Mouse (Mus musculus) forebrain, embryonic 11.5 days (tissue): ENCODE results near the gene 1700037H04Rik. TPM values are rescaled to one million over a fixed set of nuclear protein-coding genes. Genes with fewer than 3 reads are reported as not detected.

ENCODE experiments used
- ATAC-seq: fragments of 200-750 bp; cut with Nextera tagmentation; replicated peaks from 2 replicates; pipeline ENCODE4 v1.8.0; 2017; ENCODE audit warnings: moderate TSS enrichment; ENCODE audit not compliant: low FRiP score
- DNase-seq: peaks from one replicate; pipeline ENCODE4 v3.0.0-alpha.2; 2017; ENCODE audit warnings: low spot score
- H3K27ac ChIP-seq: fragments of 300-500 bp; sonication (generic); 2 replicates; pipeline ENCODE4 v1.5.1; 2014; ENCODE audit warnings: low read depth, low read length
- H3K27me3 ChIP-seq: fragments of 300-500 bp; sonication (generic); 2 replicates; pipeline ENCODE4 v1.6.1; 2014; ENCODE audit warnings: mild to moderate bottlenecking, low read length, mixed read lengths; ENCODE audit not compliant: control insufficient read depth, insufficient read depth
- H3K36me3 ChIP-seq: fragments of 300-500 bp; sonication (generic); 2 replicates; pipeline ENCODE4 v1.6.1; 2014; ENCODE audit warnings: mild to moderate bottlenecking, low read length, moderate library complexity, mixed read lengths; ENCODE audit not compliant: control insufficient read depth, insufficient read depth
- H3K4me1 ChIP-seq: fragments of 300-500 bp; sonication (generic); replicated peaks from 2 replicates; pipeline ENCODE4 v1.6.1; 2014; ENCODE audit warnings: low read length, mixed read lengths; ENCODE audit not compliant: control insufficient read depth, insufficient read depth
- H3K4me2 ChIP-seq: fragments of 300-500 bp; sonication (generic); 2 replicates; pipeline ENCODE4 v1.6.1; 2014; ENCODE audit warnings: low read depth, mild to moderate bottlenecking, low read length, moderate library complexity, mixed read lengths; ENCODE audit not compliant: severe bottlenecking
- H3K4me3 ChIP-seq: fragments of 300-500 bp; sonication (generic); 2 replicates; pipeline ENCODE4 v1.5.1; 2014; ENCODE audit warnings: low read depth, low read length
- H3K9ac ChIP-seq: fragments of 300-500 bp; sonication (generic); 2 replicates; pipeline ENCODE4 v1.6.1; 2014; ENCODE audit warnings: low read length
- H3K9me3 ChIP-seq: fragments of 300-500 bp; sonication (generic); 2 replicates; pipeline ENCODE4 v1.6.1; 2016; ENCODE audit warnings: low read length, mixed read lengths; ENCODE audit not compliant: control insufficient read depth
- WGBS: fragments of 180-500 bp; shearing (Covaris S2); extraction: QIAGEN DNeasy Blood & Tissue Kit; methylation state at CpG from one replicate; pipeline ENCODE4 v1.1.7; 2014; 5-methylcytosine and 5-hydroxymethylcytosine counted together
- polyA plus RNA-seq: library from polyadenylated mRNA; unstranded; fragments of >200 nt; fragmentation: Nextera tagmentation; extraction: Ambion mirVana; gene quantifications from 2 replicates; pipeline ENCODE4 v1.2.1, GENCODE M21; 2014

Gene 1700037H04Rik
- polyA plus RNA-seq, 1 experiment from 2014 or later, result 122 TPM

- ATAC-seq, result peak; percentile 67
- Histone ChIP-seq H3K36me3 (no peaks in the 10 kb centered on the region; the same call in 1 of the 2 replicates), H3K9me3 (no peaks in the 10 kb centered on the region), H3K27me3 (peaks cover 25% of the 10 kb centered on the region), H3K4me2 (peak overlapping the region; percentile 81), H3K27ac (no peak overlapping the region), H3K4me3 (peak overlapping the region; percentile 33), H3K9ac (no peak overlapping the region; the same call in 1 of the 2 replicates), H3K4me1 (peaks cover 23% of the 10 kb centered on the region)
- WGBS, result 5% methylated on average over 11 of the region's 11 CpGs
- peak; percentile 69 for DNase-seq
Measured at GRCm38 (mm10) chr2:131174700-131175099, 14.8 kb upstream of the 1700037H04Rik start.

GRCm38 (mm10) chr2:131172322-131172721 is 12.4 kb upstream of the 1700037H04Rik start:
- WGBS, result 45% methylated on average over 9 of the region's 9 CpGs

GRCm38 (mm10) chr2:131171401-131172104 is 11.7 kb upstream of the 1700037H04Rik start:
- Histone ChIP-seq H3K4me3 (no peak overlapping the region), H3K36me3 (no peaks in the 10 kb centered on the region; the same call in 1 of the 2 replicates), H3K4me1 (peaks cover 4% of the 10 kb centered on the region), H3K9me3 (no peaks in the 10 kb centered on the region), H3K27me3 (peaks cover 25% of the 10 kb centered on the region), H3K27ac (no peak overlapping the region), H3K9ac (0 out of 2 replicates have a peak overlapping the region, but pooled peaks have one; percentile 16), H3K4me2 (peak overlapping the region; percentile 29; the same call in 1 of the 2 replicates)
- ATAC-seq (no peak), DNase-seq (no peak)
- WGBS, result 4% methylated on average over 43 of the region's 43 CpGs

More at GRCm38 (mm10) chr2:131172322-131172721, 12.4 kb upstream of the 1700037H04Rik start:
- Histone ChIP-seq H3K4me1 (peaks cover 11% of the 10 kb centered on the region), H3K27me3 (peaks cover 25% of the 10 kb centered on the region), H3K27ac (no peak overlapping the region), H3K36me3 (no peaks in the 10 kb centered on the region; the same call in 1 of the 2 replicates), H3K9ac (no peak overlapping the region), H3K4me2 (no peak overlapping the region), H3K4me3 (no peak overlapping the region), H3K9me3 (no peaks in the 10 kb centered on the region)
- ATAC-seq (no peak), DNase-seq (no peak)

GRCm38 (mm10) chr2:131170936-131171335 is 11.1 kb upstream of the 1700037H04Rik start:
- no peaks in the 10 kb centered on the region; the same call in 1 of the 2 replicates for H3K36me3 ChIP-seq
- ATAC-seq (no peak), DNase-seq (no peak)
- H3K27ac ChIP-seq, result no peak overlapping the region
- H3K27me3 ChIP-seq, result peaks cover 25% of the 10 kb centered on the region
- no peak overlapping the region for H3K4me3 ChIP-seq
- H3K9ac ChIP-seq, result 0 out of 2 replicates have a peak overlapping the region, but pooled peaks have one; percentile 10
- peaks cover 4% of the 10 kb centered on the region; the same call in 1 of the 2 replicates for H3K4me1 ChIP-seq
- no peaks in the 10 kb centered on the region for H3K9me3 ChIP-seq
- no peak overlapping the region for H3K4me2 ChIP-seq
- 11% methylated on average over 9 of the region's 9 CpGs for WGBS

GRCm38 (mm10) chr2:131168914-131169313 is 9.0 kb upstream of the 1700037H04Rik start:
- Histone ChIP-seq H3K4me3 (no peak overlapping the region), H3K4me2 (no peak overlapping the region), H3K36me3 (no peaks in the 10 kb centered on the region; the same call in 1 of the 2 replicates), H3K9me3 (no peaks in the 10 kb centered on the region), H3K27ac (no peak overlapping the region), H3K4me1 (peaks cover 4% of the 10 kb centered on the region; the same call in 1 of the 2 replicates), H3K9ac (no peak overlapping the region), H3K27me3 (peaks cover 25% of the 10 kb centered on the region)
- DNase-seq (no peak), ATAC-seq (no peak)
- WGBS, result 48% methylated on average over 1 of the region's 1 CpGs

GRCm38 (mm10) chr2:131167984-131168383 is 8.1 kb upstream of the 1700037H04Rik start:
- Histone ChIP-seq H3K4me1 (peaks cover 4% of the 10 kb centered on the region; the same call in 1 of the 2 replicates), H3K9ac (no peak overlapping the region), H3K27me3 (peaks cover 20% of the 10 kb centered on the region), H3K4me3 (no peak overlapping the region), H3K4me2 (no peak overlapping the region), H3K36me3 (no peaks in the 10 kb centered on the region), H3K27ac (no peak overlapping the region), H3K9me3 (no peaks in the 10 kb centered on the region)
- WGBS, result 87% methylated on average over 6 of the region's 6 CpGs
- ATAC-seq (no peak), DNase-seq (no peak)

- H3K4me2 ChIP-seq, result no peak overlapping the region
- 76% methylated on average over 2 of the region's 2 CpGs for WGBS
- no peak for ATAC-seq
Measured at GRCm38 (mm10) chr2:131166172-131166571, 6.3 kb upstream of the 1700037H04Rik start.

GRCm38 (mm10) chr2:131163924-131164323 is 4.0 kb upstream of the 1700037H04Rik start:
- Histone ChIP-seq H3K4me3 (no peak overlapping the region), H3K36me3 (no peaks in the 10 kb centered on the region), H3K4me1 (0 out of 2 replicates have a peak, but pooled peaks cover 1% of the 10 kb centered on the region), H3K9ac (no peak overlapping the region), H3K27ac (no peak overlapping the region), H3K27me3 (no peaks in the 10 kb centered on the region), H3K4me2 (no peak overlapping the region), H3K9me3 (no peaks in the 10 kb centered on the region)
- DNase-seq (no peak), ATAC-seq (no peak)
- 84% methylated on average over 7 of the region's 7 CpGs for WGBS

More at GRCm38 (mm10) chr2:131166172-131166571, 6.3 kb upstream of the 1700037H04Rik start:
- no peak overlapping the region for H3K27ac ChIP-seq
- H3K9ac ChIP-seq, result no peak overlapping the region
- no peaks in the 10 kb centered on the region for H3K9me3 ChIP-seq
- no peaks in the 10 kb centered on the region for H3K36me3 ChIP-seq
- peaks cover 6% of the 10 kb centered on the region for H3K27me3 ChIP-seq
- H3K4me3 ChIP-seq, result no peak overlapping the region
- H3K4me1 ChIP-seq, result 0 out of 2 replicates have a peak, but pooled peaks cover under 1% of the 10 kb centered on the region
- DNase-seq, result no peak
